Mouse (Mus musculus) heart, postnatal 0 days (tissue): ENCODE measurements around the gene Hyal3. TPM values are rescaled to one million over a fixed set of nuclear protein-coding genes. Genes with fewer than 3 reads are reported as not detected.

ENCODE experiments used
- ATAC-seq: fragments of 200-750 bp; cut with Nextera tagmentation; 2 replicates; pipeline ENCODE4 v1.8.0; 2017; ENCODE audit warnings: low read depth, moderate number of reproducible peaks, moderate library complexity; ENCODE audit not compliant: insufficient read depth
- DNase-seq: peaks from one replicate; pipeline ENCODE4 v3.0.0-alpha.2; 2016; ENCODE audit warnings: low spot score
- H3K27ac ChIP-seq: fragments of 300-500 bp; sonication (generic); 2 replicates; pipeline ENCODE4 v1.5.1; 2014; ENCODE audit warnings: low read depth, mild to moderate bottlenecking
- H3K27me3 ChIP-seq: fragments of 300-500 bp; sonication (generic); 2 replicates; pipeline ENCODE4 v1.6.1; 2014; ENCODE audit warnings: low read length, mixed read lengths; ENCODE audit not compliant: control insufficient read depth, insufficient read depth
- H3K36me3 ChIP-seq: fragments of 300-500 bp; sonication (generic); replicated peaks from 2 replicates; pipeline ENCODE4 v1.6.1; 2014; ENCODE audit warnings: low read length, mixed read lengths; ENCODE audit not compliant: control insufficient read depth, insufficient read depth
- H3K4me1 ChIP-seq: fragments of 300-500 bp; sonication (generic); 2 replicates; pipeline ENCODE4 v1.6.1; 2014; ENCODE audit warnings: antibody characterized with exemption; ENCODE audit not compliant: control insufficient read depth, insufficient read depth
- H3K4me2 ChIP-seq: fragments of 300-500 bp; sonication (generic); 2 replicates; pipeline ENCODE4 v1.6.1; 2014; ENCODE audit warnings: low read depth, mild to moderate bottlenecking, low read length, moderate library complexity
- H3K4me3 ChIP-seq: fragments of 300-500 bp; sonication (generic); 2 replicates; pipeline ENCODE4 v1.5.1; 2014; ENCODE audit warnings: low read depth, low read length
- H3K9ac ChIP-seq: fragments of 300-500 bp; sonication (generic); replicated peaks from 2 replicates; pipeline ENCODE4 v1.6.1; 2014; ENCODE audit warnings: low read depth, low read length, mixed read lengths
- H3K9me3 ChIP-seq: fragments of 300-500 bp; sonication (generic); replicated peaks from 2 replicates; pipeline ENCODE4 v1.6.1; 2016; ENCODE audit warnings: low read length; ENCODE audit not compliant: control insufficient read depth
- CTCF ChIP-seq: IDR thresholded peaks from 2 replicates; pipeline ENCODE4 v1.5.1; 2016; ENCODE audit warnings: antibody characterized with exemption, control low read depth, low read depth
- EP300 ChIP-seq: IDR thresholded peaks from 2 replicates; pipeline ENCODE4 v1.6.1; 2016; ENCODE audit warnings: antibody characterized with exemption, low read depth
- WGBS: fragments of 180-500 bp; shearing (Covaris S2); extraction: QIAGEN DNeasy Blood & Tissue Kit; methylation state at CpG from one replicate; pipeline ENCODE4 v1.1.7; 2014; 5-methylcytosine and 5-hydroxymethylcytosine counted together
- polyA plus RNA-seq: library from polyadenylated mRNA; unstranded; fragments of >200 nt; fragmentation: Nextera tagmentation; extraction: Ambion mirVana; gene quantifications from 2 replicates; pipeline ENCODE4 v1.2.1, GENCODE M21; 2015
- total RNA-seq: library from RNA; depleted of rRNA; stranded (reverse); fragments of >200 nt; gene quantifications from 2 replicates; pipeline ENCODE4 v1.2.3, GENCODE M21; 2014; ENCODE audit warnings: low replicate concordance

Gene Hyal3
- total and polyA plus RNA-seq, 2 experiments from 2014 or later, result 0.44 to 0.65 TPM

- DNase-seq (peak; percentile 52), ATAC-seq (peak; percentile 19)
- H3K27me3 ChIP-seq, result no peaks in the 10 kb centered on the region
- no peak for TF ChIP-seq EP300
- no peak for TF ChIP-seq CTCF
- 2% methylated on average over 33 of the region's 33 CpGs for WGBS
- peaks cover 27% of the 10 kb centered on the region for H3K4me1 ChIP-seq
- peak overlapping the region; percentile 61 for H3K9ac ChIP-seq
- H3K4me3 ChIP-seq, result peak overlapping the region; percentile 68
- H3K9me3 ChIP-seq, result no peaks in the 10 kb centered on the region
- peak overlapping the region; percentile 70 for H3K4me2 ChIP-seq
- H3K36me3 ChIP-seq, result peaks cover 40% of the 10 kb centered on the region
- H3K27ac ChIP-seq, result peak overlapping the region; percentile 63
These were observed 7.4 kb downstream of the Hyal3 start for GRCm38 (mm10) chr9:107587833-107588639.

- WGBS, result 54% methylated on average over 25 of the region's 25 CpGs
- TF ChIP-seq EP300 (no peak), CTCF (no peak)
- Histone ChIP-seq H3K9ac (no peak overlapping the region; the same call in 1 of the 2 replicates), H3K4me3 (no peak overlapping the region), H3K27me3 (no peaks in the 10 kb centered on the region), H3K36me3 (peaks cover 46% of the 10 kb centered on the region), H3K4me1 (peaks cover 39% of the 10 kb centered on the region), H3K27ac (peak overlapping the region; percentile 54), H3K9me3 (no peaks in the 10 kb centered on the region), H3K4me2 (no peak overlapping the region)
- ATAC-seq (no peak), DNase-seq (peak; percentile 62)
These were observed 9.6 kb downstream of the Hyal3 start for GRCm38 (mm10) chr9:107590058-107590772.

GRCm38 (mm10) chr9:107590773-107591060, 10.1 kb downstream of the Hyal3 start:
- H3K4me2 ChIP-seq, result no peak overlapping the region
- H3K9me3 ChIP-seq, result no peaks in the 10 kb centered on the region
- DNase-seq (no peak), ATAC-seq (no peak)
- WGBS, result 85% methylated on average over 6 of the region's 6 CpGs
- TF ChIP-seq EP300 (no peak), CTCF (no peak)
- H3K36me3 ChIP-seq, result peaks cover 46% of the 10 kb centered on the region
- H3K27me3 ChIP-seq, result no peaks in the 10 kb centered on the region
- H3K4me1 ChIP-seq, result peaks cover 41% of the 10 kb centered on the region
- H3K4me3 ChIP-seq, result no peak overlapping the region
- H3K9ac ChIP-seq, result no peak overlapping the region
- peak overlapping the region; percentile 54 for H3K27ac ChIP-seq

- Histone ChIP-seq H3K27me3 (no peaks in the 10 kb centered on the region), H3K4me3 (no peak overlapping the region), H3K9ac (no peak overlapping the region; the same call in 1 of the 2 replicates), H3K36me3 (peaks cover 46% of the 10 kb centered on the region), H3K4me2 (no peak overlapping the region), H3K4me1 (peaks cover 51% of the 10 kb centered on the region), H3K9me3 (no peaks in the 10 kb centered on the region), H3K27ac (peak overlapping the region; percentile 77)
- peak; percentile 79 for DNase-seq
- TF ChIP-seq EP300 (0 out of 2 replicates have a peak, but pooled peaks have one; percentile 36), CTCF (no peak)
- 72% methylated on average over 11 of the region's 11 CpGs for WGBS
- peak; percentile 49 for ATAC-seq
These were observed 12.7 kb downstream of the Hyal3 start for GRCm38 (mm10) chr9:107593101-107593976.
